Mouse (Mus musculus): ENCODE results near the gene Tcl1b2.
"Not testable (repeated sequence)": the region's sequence is repeated elsewhere in the genome, so short reads cannot be mapped to it uniquely, and the experiment has no call there.

Gene Tcl1b2

GRCm38 (mm10) chr12:105174318-105174717, 28.5 kb downstream of the Tcl1b2 start:
- DNase-seq (ENCODE audit: low spot score), result peak; percentile 10

GRCm38 (mm10) chr12:105176044-105176443, 30.2 kb downstream of the Tcl1b2 start, which contains the start of gene Tcl1b5:
Gene Tcl1b5, plus strand, starts transcription at chr12:105176344.
- not testable (repeated sequence) for DNase-seq (ENCODE audit: low spot score)

GRCm38 (mm10) chr12:105181040-105181644, 35.3 kb downstream of the Tcl1b2 start:
- DNase-seq (ENCODE audit: low spot score), result not testable (repeated sequence)

GRCm38 (mm10) chr12:105188980-105189379, 43.2 kb downstream of the Tcl1b2 start:
- DNase-seq (ENCODE audit: low spot score), result not testable (repeated sequence)

- not testable (repeated sequence) for DNase-seq (ENCODE audit: low spot score)
Measured at GRCm38 (mm10) chr12:105190743-105191142, 44.9 kb downstream of the Tcl1b2 start, which contains the start of gene Tcl1b3. Gene Tcl1b3, plus strand, starts transcription at chr12:105191043.

GRCm38 (mm10) chr12:105199684-105200497, 54.1 kb downstream of the Tcl1b2 start:
- not testable (repeated sequence) for DNase-seq (ENCODE audit: low spot score)

GRCm38 (mm10) chr12:105201657-105202056, 55.8 kb downstream of the Tcl1b2 start, which contains the start of gene Tcl1b4:
Gene Tcl1b4, plus strand, starts transcription at chr12:105201957.
- DNase-seq (ENCODE audit: low spot score), result not testable (repeated sequence)
